Mouse (Mus musculus) lung, adult 2 months (tissue): ENCODE measurements around the gene Thap4.

Experiments used
- CTCF ChIP-seq: fragments of 200-500 bp; IDR thresholded peaks from 2 replicates; pipeline ENCODE4 v1.5.1; 2011; ENCODE audit warnings: mild to moderate bottlenecking, low read length, control low read depth; ENCODE audit not compliant: insufficient read depth
- POLR2A ChIP-seq: fragments of 200-500 bp; IDR thresholded peaks from 2 replicates; pipeline ENCODE4 v1.6.1; 2011; ENCODE audit warnings: low read depth, mild to moderate bottlenecking, control low read depth, low read length, borderline replicate concordance; ENCODE audit errors: extremely low read depth

DNA sequence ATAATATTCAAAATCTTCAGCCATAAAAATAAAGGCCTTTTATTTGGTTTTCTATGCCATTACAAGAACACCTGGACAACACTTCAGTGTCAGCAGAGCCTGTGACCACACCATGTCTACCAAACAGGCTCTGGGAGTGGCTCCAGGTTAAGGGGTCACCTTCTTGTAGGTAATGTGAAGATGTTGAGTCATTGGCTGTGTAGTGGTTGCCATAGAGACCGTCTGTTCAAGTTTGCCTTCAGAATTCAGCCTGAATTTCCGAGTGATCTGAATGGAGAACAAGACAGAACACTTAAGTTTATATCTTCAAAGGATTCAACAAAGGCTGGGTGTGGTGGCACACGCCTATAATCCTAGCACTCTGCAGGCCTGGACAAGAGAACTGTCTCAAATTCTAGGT, 49.3 kb downstream of the Thap4 start:
- TF ChIP-seq CTCF (no peak), POLR2A (no peak)
